Mouse (Mus musculus): ENCODE measurements around the gene Ybx2. TPM values are rescaled to one million over a fixed set of nuclear protein-coding genes. Genes with fewer than 3 reads are reported as not detected.

Gene Ybx2
- total RNA-seq (2021): 10 to 100 TPM; 11.5 to 11.8 TPM
- long read RNA-seq, experiment 1, partial matches to known transcripts: 1 of 2 reads
- long read RNA-seq, experiment 1, other reads (novel, unspliced or antisense): 0 of 2 reads
- long read RNA-seq, experiment 2, partial matches to known transcripts: 0 of 7 reads
- long read RNA-seq, experiment 2, other reads (novel, unspliced or antisense): 5 of 7 reads

DNA sequence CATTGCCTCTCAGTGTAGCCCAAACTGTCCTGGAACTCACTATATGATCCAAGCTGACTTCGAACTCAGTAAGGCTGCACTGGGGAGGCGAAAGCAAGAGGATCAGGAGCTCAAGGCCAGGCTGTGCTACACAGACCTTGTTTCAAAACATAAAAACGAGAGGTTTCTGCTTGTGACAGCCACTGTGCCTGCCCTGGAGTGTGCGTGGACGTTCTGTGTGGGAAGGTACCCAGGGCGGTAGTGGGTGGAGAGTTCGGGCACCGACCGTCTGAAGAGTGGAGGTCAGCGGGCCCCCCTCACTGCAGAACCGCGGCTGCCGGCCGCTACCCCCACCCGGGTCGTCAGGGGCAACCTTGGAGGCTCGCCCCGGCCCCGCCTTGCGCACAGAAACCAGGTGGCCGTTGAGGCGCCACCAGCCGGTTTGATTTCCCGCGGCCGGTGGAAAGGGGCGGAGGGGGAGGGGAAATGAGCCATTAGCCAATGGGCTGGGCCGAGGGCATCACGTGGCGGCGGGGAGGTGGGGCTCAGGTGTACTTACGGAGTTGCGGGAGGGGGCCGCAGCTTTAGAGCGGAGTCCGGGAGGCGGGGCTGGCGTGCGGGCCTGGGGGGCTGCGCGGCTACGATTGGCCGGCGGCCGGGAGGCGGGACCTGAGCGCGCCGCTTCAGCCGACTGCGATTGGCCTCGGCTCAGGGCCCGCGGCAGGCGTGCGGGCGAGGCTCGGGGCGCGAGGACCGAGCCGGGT, at the start of gene Ybx2:
TSS of gene Ybx2 (plus strand) at position 660 of the 743 bp plus-strand sequence.
- DNase-seq: peak; percentile 90 to 94

DNA sequence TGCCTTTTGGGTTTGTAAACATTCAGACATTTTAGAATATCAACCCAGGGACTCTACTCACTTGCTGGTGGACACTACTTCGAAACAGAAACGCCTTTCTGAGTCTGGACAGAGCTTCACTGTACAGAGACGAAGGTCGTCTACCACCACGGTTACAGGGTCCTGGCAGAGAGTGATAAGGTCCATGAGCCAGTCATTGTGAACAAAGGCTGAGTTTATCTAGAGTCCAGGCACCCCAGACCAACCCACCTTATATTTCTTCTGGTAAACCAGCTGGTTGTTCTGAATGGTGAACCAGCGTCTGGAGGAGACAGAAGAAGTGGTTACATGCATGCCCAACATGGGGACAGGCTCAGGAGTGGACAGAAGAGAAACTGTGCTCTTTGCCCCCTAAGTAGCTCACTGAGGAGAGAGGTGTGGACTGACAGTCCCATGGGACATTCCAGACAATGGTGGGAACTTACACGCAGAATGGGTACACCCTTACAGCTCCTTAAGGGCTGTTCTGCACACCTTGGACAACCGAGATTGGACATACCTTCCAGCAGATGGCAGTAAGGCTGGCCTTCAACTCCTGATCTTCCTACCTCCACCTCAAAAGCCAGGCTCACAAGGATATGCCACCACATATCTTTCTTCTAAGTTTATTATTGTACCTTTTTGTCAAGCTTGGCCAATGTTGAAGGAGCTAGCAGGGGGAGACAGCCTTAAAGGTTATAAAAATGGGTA, 48.5 kb upstream of the Ybx2 start:
- DNase-seq: no peak

DNA sequence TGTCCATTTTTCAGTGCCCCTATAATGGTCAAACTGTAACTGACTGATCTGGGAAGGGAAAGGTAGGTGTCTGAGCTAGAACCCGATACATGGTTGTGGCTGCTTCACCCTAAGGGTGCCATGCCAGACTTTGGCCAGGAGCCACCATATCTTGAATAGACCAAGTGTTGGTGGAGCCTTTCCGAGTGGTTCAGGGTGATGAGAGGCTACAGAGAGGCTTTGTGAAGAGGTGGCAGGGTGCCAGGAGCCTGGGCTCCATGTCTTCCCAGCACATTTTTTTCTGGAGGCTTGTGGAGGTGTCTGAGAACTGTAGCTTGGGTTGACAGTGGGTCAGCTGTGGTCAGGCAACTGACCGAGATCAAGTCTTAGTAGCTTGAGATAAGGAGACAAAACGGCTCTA, 44.1 kb upstream of the Ybx2 start:
- no peak for DNase-seq

DNA sequence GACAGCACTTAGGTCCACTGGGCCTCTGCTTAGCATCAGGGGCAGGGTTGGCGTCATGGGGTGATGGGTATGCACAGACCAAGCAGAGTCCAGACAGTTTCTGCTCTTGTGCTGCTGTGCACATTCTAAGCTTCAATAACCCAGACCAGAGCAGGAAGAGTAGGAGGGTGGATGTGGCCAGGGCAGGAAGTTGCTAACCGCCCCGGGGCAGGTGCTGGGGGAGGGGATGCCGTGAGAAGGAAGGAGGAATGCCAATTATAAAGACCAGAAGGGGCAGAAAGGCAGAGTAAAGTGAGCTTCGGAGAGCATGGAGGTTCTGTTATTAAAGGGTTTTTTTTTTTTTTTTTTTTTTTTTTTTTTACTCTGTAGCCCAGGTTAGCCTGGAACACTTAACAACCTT, 40.9 kb upstream of the Ybx2 start:
- no peak for DNase-seq

DNA sequence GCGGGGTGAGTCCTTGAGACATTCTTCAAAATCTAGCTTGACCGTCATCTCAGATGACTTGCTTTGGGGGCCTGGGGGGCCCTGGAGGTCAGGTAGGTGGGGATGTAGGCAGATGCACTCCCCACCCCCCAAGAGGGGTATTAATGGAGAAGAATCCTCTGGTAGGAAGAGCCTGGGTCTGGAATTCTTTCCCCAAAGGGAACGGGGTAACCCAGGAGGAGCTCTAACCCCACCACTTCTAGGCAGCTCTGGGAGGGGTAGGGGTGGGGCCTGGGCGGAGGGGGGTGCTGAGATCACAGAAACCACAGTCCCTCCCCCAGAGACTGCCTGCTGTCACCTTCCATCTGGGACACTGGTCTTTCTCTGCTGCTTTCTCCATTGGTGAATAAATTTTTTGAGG, 40.3 kb upstream of the Ybx2 start, which contains the start of gene Acap1:
TSS of gene Acap1 (minus strand) at position 249 of the 400 bp plus-strand sequence.
- no peak for DNase-seq

DNA sequence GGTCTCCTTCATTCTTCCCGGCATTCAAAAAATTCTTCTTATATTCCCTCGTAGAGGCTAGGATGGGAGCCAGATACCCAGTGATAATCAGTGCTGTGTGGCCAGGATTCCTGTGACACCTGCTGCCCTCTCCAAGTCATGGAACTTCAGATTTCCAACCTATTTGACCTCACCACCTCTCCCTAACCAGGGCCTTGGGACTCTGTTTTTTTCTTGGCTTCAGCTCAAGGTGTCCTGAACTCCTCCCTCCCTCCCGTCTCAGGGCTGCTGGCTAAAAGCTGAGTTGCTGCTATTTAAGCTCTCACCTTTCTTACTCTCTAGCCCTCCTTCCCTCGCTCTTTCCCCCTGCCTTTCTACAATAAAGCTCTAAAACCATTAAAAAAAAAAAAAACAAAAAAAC, 35.7 kb upstream of the Ybx2 start:
- DNase-seq: no peak

DNA sequence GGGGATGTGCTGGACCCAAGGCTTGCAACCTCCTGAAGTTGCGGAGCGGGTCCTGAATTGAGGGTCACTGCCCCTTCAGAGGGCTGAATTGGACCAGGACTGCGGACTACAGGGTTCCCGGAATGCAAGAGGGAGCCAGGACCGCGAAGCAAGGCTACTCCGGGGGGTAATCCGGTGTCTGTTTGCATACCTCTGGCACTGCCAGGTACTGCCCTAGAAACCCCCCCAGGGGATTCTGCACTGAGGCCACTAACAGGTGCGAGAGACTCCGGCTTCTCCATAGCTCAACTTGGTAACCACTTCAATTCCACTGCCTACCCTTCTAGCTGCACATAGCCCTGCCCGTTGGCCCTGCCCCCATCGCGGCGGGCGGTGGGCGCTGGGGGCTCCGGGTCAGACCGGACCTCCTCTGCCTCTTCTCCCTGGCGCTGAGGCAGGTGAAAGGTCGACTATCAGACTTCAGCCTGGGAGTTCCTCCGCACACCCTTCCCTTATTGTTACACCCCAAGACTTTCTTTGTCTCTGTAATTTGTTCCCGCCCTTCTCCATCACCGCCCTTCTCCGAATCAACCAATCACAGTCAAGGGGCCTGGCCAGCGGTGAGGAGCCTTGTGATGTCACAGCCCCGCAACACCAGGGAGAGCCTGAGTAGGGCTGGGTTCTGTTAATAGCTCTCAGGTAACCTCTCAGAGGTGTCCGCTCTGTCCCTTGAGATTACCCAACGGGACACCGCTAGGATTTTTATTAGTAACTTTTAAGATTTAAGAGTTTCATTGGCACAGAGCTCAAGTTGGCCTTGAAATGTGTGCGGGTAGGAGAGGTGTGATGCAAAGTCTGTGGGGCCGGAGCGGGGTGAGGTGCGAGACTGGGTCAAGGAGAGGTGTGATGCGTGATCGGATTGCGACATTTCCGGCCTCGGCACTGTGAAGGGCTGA, 34.9 kb upstream of the Ybx2 start, which contains the start of the genes 2810408A11Rik and Neurl4:
TSS of gene 2810408A11Rik (minus strand) at position 517 of the 935 bp plus-strand sequence.
TSS of gene Neurl4 (plus strand) at position 602 of the 935 bp plus-strand sequence.
- DNase-seq: peak; percentile 90 to 91

DNA sequence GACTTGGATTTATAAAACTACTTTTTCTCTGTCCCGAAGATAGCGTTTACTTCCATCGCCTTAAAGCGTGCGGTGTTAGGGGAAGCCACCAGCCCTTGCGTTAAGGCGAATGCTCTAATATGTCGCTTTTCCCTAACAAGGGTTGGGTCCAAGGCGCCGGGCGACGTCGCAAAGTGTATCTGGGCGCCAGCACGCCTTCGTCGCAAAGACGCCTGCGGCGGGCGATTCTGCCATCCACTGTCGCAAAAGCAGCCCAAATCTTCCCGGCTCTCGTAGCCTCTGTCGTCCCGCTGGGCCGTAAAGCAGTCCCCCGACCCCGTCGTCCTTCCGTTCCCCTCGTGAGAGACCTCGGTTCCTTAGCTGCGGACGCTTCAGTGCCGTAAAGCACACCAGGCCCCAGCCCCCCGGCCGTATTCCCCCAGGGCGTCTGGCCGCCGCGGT, 34.2 kb upstream of the Ybx2 start:
- peak; percentile 95 for DNase-seq

DNA sequence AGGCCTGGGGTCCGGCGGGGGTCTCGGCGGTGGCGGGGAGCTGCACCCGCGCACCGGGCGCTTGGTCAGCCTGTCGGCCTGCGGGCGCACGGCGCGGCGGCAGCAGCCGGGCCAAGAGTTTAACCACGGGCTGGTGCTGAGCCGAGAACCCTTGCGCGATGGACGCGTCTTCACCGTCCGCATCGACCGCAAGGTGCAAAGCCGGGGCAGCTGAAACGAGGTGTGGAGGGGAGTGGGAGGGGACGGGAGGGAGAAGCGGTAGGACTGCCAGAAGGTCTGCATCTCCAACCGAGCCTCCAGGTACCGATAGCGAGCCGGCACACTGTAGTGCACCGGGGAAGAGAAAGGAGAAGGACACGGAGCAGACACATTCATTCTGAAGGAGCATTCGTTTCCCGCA, 33.6 kb upstream of the Ybx2 start:
- no peak for DNase-seq

DNA sequence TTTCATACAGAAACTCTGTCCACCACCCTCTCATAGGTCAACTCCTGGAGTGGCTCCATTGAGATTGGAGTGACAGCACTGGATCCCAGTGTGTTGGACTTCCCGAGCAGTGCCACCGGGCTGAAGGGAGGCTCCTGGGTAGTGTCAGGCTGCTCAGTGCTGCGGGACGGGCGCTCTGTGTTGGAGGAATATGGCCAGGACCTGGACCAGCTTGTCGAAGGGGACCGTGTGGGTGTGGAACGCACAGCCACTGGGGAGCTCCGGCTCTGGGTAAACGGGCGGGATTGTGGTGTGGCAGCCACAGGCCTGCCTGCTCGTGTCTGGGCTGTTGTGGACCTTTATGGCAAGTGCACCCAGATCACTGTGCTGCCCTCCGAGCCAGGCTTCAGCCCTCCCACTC, 32.6 kb upstream of the Ybx2 start:
- DNase-seq: no peak

DNA sequence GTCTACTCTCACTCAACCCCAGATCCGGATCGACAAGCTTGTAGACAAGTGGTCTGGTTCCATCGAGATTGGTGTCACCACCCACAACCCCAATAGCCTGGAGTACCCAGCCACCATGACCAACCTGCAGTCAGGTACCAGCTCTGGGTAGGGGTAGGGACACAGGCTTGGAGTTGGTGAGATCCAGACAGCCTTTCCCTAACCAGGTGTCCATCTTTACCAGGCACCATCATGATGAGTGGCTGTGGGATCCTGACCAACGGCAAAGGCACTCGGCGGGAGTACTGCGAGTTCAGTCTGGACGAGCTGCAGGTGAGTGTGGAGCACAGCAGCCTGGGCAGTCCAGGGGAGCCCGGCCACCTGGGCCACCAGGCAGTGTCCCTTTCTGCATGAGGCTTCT, 31.3 kb upstream of the Ybx2 start:
- DNase-seq: no peak

DNA sequence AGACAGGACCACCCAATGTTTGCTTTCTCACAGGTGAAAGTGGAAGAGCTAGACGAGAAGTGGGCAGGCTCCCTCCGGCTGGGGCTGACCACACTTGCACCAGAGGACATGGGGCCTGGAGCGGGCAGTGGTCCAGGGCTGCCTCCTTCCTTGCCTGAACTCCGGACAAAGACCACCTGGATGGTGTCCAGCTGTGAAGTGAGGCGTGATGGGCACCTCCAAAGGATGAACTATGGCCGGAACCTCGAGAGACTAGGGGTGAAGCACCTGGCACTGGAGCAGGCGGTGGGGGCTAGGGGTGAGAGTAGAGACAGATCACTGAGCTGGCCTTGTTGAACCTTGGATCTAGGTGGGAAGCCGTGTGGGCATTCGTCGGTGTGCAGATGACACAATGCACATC, 27.0 kb upstream of the Ybx2 start:
- no peak for DNase-seq

DNA sequence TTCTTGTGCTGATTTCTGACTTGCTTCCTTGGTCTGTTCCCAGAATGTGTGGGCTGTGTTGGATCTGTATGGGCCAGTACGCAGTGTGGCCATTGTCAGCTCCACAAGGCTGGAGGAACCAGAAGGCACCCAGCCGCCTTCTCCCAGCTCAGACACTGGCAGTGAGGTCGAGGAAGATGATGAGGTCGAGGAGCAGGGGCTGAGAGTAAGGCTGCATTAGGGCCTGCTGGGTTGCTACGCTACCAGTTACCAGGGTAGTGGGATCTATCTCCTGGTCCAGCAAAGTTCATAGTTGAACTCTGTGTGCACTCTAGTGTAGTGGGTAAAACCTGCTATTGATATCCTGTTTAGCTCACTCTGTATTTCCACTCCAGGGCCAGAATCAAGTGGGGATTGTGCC, 26.4 kb upstream of the Ybx2 start:
- DNase-seq: no peak

DNA sequence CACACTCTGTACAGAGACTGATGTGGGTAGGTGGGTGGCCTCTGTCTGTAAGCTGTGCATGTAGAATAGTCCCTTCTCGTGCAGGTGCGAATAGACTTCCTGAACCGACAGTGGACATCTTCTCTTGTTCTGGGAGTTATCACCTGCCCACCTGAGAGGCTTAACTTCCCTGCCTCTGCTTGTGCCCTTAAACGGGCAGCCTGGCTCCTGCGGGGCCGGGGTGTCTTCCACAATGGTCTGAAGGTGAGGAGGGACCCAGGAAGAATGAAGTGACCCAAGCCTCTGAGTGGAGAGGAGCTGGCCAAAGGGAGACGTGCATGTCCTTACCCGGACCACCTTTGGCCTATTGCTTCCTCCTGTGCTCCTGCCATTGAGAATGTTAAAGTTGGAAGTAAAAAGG, 25.4 kb upstream of the Ybx2 start:
- no peak for DNase-seq

DNA sequence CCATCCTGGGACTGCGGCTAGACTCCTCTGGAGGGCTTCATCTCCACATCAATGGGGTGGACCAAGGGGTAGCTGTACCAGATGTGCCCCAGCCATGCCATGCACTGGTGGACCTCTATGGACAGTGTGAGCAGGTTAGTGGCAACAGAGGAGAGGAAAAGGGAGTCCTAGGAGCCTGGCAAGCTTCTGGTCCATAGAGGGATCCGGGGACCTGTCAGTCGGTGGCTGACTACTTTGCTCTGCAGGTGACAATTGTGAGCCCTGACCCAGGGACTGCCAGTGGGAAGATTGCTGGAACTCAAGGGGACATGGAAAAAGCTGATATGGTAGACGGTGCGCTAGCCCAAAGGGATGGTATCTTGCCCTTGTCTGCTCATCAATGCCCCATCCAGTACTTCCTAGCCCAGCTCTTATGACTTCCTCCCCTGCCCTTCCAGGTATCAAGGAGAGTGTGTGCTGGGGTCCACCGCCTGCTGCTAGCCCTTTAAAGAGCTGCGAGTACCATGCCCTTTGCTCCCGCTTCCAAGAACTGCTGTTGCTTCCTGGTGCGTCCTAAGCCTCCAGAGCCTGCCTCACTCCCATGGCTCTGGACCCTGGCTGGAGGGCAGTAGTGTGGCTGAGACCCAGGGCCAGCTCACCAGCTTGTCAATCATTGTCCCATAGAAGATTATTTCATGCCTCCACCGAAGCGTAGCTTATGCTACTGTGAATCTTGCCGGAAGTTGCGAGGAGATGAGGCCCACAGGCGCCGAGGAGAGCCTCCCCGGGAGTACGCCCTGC, 24.6 kb upstream of the Ybx2 start:
- no peak for DNase-seq

DNA sequence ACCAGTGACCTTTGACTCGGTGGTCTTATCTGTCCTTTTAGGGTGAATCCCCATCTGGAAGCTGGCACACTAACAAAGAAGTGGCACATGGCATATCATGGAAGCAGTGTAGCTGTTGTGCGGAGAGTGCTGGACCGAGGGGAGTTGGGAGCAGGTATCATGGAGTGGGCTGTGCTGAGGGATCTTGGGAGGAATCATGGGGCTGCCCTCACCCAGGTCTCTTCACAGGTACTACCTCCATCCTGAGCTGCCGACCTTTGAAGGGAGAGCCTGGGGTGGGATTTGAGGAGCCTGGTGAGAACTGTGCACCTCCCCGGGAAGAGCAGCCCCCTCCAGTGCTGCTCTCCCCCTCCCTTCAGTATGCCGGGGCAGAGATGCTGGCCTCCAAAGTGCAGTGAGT, 23.9 kb upstream of the Ybx2 start:
- DNase-seq: no peak

DNA sequence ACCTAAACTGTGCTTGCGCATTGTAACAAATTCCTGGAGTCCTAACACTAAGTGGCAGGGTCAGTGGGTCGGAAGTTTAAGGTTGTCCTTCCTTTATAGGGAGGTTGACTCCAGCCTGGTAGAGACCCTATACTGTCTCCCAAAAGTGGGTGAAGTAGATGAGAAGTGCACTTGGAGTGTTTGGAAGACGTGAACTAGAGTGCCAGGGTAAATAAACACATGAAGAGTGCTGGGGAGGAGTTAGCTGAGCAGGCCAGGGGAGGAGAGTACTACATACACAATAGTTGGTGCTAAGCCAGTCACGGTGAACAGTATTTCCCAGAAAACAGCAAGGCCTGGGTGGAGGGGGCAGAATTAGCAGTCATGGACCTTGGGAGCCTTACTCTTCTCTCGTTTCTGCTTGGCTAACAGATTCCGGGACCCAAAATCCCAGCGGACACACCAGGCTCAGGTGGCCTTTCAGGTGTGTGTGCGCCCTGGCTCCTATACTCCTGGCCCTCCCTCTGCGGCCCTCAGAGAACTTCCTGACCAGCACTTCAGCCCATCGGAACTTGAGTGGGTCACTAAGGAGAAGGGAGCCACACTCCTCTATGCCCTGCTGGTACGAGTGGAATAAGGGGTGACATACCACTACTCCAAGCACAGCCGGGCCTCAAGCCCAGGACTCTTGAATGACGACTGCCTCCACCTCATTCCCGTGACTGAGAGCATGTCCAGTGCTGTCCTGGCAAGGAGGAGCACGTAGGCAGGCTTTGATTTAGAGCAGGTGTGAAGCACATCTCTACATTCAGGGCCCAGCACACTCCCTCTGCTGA, 22.7 kb upstream of the Ybx2 start:
- no peak for DNase-seq

DNA sequence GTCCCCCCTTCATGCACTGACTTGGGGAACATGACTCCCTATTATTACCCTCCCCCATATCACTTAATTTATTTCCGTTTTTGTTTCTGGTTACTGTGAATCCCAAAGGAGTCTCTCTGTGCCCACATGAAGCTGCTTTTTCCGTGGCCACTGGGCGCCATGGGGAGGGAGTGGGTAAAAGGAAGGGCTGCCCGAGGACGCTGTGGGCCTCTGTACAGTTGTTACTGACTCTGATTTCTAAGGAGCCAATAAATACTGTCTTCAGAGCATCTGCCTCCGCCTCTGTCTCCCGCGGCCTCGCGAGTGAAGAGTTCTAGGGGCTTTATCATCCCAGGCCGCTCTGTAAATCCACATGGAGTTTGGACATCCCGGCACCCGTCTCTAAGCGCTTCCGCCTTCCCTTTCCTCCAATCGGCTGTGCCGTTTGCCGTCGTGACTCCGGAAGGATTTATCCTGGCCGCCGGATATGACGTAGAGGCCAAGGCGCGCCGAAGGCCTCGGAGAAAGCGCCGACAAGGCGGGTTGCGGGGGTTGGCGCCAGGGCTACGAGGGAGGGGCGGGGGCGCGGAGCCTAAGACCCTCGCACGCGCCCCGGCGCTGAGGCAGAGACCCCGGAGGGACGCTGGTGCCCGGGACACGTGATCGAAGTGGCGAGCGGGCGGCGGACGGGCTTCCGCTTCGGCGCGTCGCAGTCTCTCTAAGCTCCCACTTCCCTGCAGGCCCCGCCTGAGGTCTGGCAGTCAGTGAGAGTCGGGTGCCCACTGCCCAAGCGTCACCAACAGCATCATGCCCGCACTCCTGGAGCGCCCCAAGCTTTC, 21.8 kb upstream of the Ybx2 start, which contains the start of gene Gps2:
TSS of gene Gps2 (plus strand) at position 335 of the 818 bp plus-strand sequence.
- peak; percentile 93 to 94 for DNase-seq

DNA sequence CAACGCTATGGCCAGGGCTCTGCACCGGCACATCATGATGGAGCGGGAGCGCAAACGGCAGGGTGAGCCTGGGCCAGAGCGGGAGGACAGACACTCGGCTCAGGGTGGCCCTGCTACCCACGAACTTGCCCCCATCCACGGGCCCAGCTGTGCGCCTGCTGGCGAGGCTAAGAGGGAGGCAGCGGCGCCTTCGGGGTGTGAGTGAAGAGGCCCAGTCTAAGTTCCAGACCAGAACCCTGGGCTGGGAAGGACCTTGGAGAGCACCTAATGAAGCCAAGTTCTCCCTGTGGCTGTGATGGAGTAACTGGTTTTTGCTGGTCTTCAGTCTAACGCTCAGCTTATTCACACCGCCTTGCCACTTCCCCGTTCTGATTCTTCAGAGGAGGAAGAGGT, 21.2 kb upstream of the Ybx2 start:
- peak in 1 of 2 experiments; percentile 49 for DNase-seq

All from adrenal gland, postnatal 36 days (tissue).